Mouse (Mus musculus) embryonic facial prominence, embryonic 15.5 days (tissue): Measurements from ENCODE around the gene Usp47. TPM values are rescaled to one million over a fixed set of nuclear protein-coding genes. Genes with fewer than 3 reads are reported as not detected.

Experiments used
- ATAC-seq: fragments of 200-750 bp; cut with Nextera tagmentation; 2 replicates; pipeline ENCODE4 v1.8.0; 2017; ENCODE audit warnings: low read depth, moderate TSS enrichment; ENCODE audit not compliant: insufficient number of reproducible peaks, low FRiP score, low TSS enrichment
- H3K27ac ChIP-seq: fragments of 300-500 bp; sonication (generic); replicated peaks from 2 replicates; pipeline ENCODE4 v1.5.1; 2015; ENCODE audit warnings: mild to moderate bottlenecking, inconsistent platforms
- H3K27me3 ChIP-seq: fragments of 300-500 bp; sonication (generic); 2 replicates; pipeline ENCODE4 v1.6.1; 2015; ENCODE audit warnings: inconsistent platforms
- H3K36me3 ChIP-seq: fragments of 300-500 bp; sonication (generic); 2 replicates; pipeline ENCODE4 v1.6.1; 2015; ENCODE audit warnings: mild to moderate bottlenecking, inconsistent platforms
- H3K4me1 ChIP-seq: fragments of 300-500 bp; sonication (generic); 2 replicates; pipeline ENCODE4 v1.6.1; 2015; ENCODE audit warnings: inconsistent platforms
- H3K4me2 ChIP-seq: fragments of 300-500 bp; sonication (generic); replicated peaks from 2 replicates; pipeline ENCODE4 v1.6.1; 2015; ENCODE audit warnings: mild to moderate bottlenecking, inconsistent platforms
- H3K4me3 ChIP-seq: fragments of 300-500 bp; sonication (generic); replicated peaks from 2 replicates; pipeline ENCODE4 v1.5.1; 2015; ENCODE audit warnings: mild to moderate bottlenecking, inconsistent platforms
- H3K9ac ChIP-seq: fragments of 300-500 bp; sonication (generic); 2 replicates; pipeline ENCODE4 v1.6.1; 2015; ENCODE audit warnings: inconsistent platforms
- H3K9me3 ChIP-seq: fragments of 300-500 bp; sonication (generic); replicated peaks from 2 replicates; pipeline ENCODE4 v1.6.1; 2016; ENCODE audit warnings: inconsistent platforms
- WGBS: fragments of 180-500 bp; shearing (Covaris S2); methylation state at CpG from one replicate; pipeline ENCODE4 v1.1.7; 2015; 5-methylcytosine and 5-hydroxymethylcytosine counted together
- polyA plus RNA-seq: library from polyadenylated mRNA; unstranded; fragments of >200 nt; fragmentation: Nextera tagmentation; extraction: Ambion mirVana; gene quantifications from 2 replicates; pipeline ENCODE4 v1.2.1, GENCODE M21; 2015

Gene Usp47
- polyA plus RNA-seq, result 60.3 and 62.6 TPM in 2 replicates

- ATAC-seq, result peak; percentile 92
- Histone ChIP-seq H3K9ac (peak within 1 kb of the TSS; percentile 98), H3K27me3 (no peaks in the 10 kb centered on the region), H3K9me3 (no peaks in the 10 kb centered on the region), H3K36me3 (no peaks in the 10 kb centered on the region), H3K27ac (peak within 1 kb of the TSS; percentile 97), H3K4me2 (peak within 1 kb of the TSS; percentile 83), H3K4me3 (peak within 1 kb of the TSS; percentile 80), H3K4me1 (peaks cover 33% of the 10 kb centered on the region)
- under 1% methylated on average over 53 of the region's 54 CpGs for WGBS
Observed at GRCm38 (mm10) chr7:112023150-112023600, at the start of gene Usp47. TSS of gene Usp47 (plus strand) at chr7:112023504.

- no peak for ATAC-seq
- H3K4me2 ChIP-seq, result no peak overlapping the region
- H3K27me3 ChIP-seq, result no peaks in the 10 kb centered on the region
- no peaks in the 10 kb centered on the region for H3K36me3 ChIP-seq
- H3K9me3 ChIP-seq, result no peaks in the 10 kb centered on the region
- H3K4me1 ChIP-seq, result no peaks in the 10 kb centered on the region
- no peak overlapping the region for H3K27ac ChIP-seq
- H3K4me3 ChIP-seq, result no peak overlapping the region
- WGBS, result 35% methylated on average over 2 of the region's 2 CpGs
- no peak overlapping the region for H3K9ac ChIP-seq
Observed at GRCm38 (mm10) chr7:111976401-111976800, 46.9 kb upstream of the Usp47 start.

- 74% methylated on average over 3 of the region's 3 CpGs for WGBS
- no peak overlapping the region for H3K4me2 ChIP-seq
- no peak overlapping the region for H3K9ac ChIP-seq
- H3K4me1 ChIP-seq, result no peaks in the 10 kb centered on the region
- H3K4me3 ChIP-seq, result no peak overlapping the region
- no peaks in the 10 kb centered on the region for H3K27me3 ChIP-seq
- no peak for ATAC-seq
- no peak overlapping the region for H3K27ac ChIP-seq
- H3K9me3 ChIP-seq, result no peaks in the 10 kb centered on the region
- H3K36me3 ChIP-seq, result no peaks in the 10 kb centered on the region
Observed at GRCm38 (mm10) chr7:111977871-111978270, 45.4 kb upstream of the Usp47 start.

GRCm38 (mm10) chr7:111982296-111982695 lies 41.0 kb upstream of the Usp47 start:
- no peak overlapping the region for H3K4me2 ChIP-seq
- H3K4me3 ChIP-seq, result no peak overlapping the region
- ATAC-seq, result no peak
- no peak overlapping the region for H3K9ac ChIP-seq
- H3K27me3 ChIP-seq, result no peaks in the 10 kb centered on the region
- H3K36me3 ChIP-seq, result no peaks in the 10 kb centered on the region
- H3K9me3 ChIP-seq, result no peaks in the 10 kb centered on the region
- no peaks in the 10 kb centered on the region for H3K4me1 ChIP-seq
- 94% methylated on average over 15 of the region's 15 CpGs for WGBS
- no peak overlapping the region for H3K27ac ChIP-seq

GRCm38 (mm10) chr7:111984530-111984929 lies 38.8 kb upstream of the Usp47 start:
- Histone ChIP-seq H3K4me3 (no peak overlapping the region), H3K27me3 (no peaks in the 10 kb centered on the region), H3K4me1 (no peaks in the 10 kb centered on the region), H3K36me3 (no peaks in the 10 kb centered on the region), H3K9ac (no peak overlapping the region), H3K27ac (no peak overlapping the region), H3K9me3 (no peaks in the 10 kb centered on the region), H3K4me2 (no peak overlapping the region)
- no peak for ATAC-seq
- WGBS, result 89% methylated on average over 3 of the region's 3 CpGs

- Histone ChIP-seq H3K4me3 (no peak overlapping the region), H3K9me3 (no peaks in the 10 kb centered on the region), H3K4me1 (no peaks in the 10 kb centered on the region), H3K4me2 (no peak overlapping the region), H3K27me3 (no peaks in the 10 kb centered on the region), H3K9ac (no peak overlapping the region), H3K36me3 (no peaks in the 10 kb centered on the region), H3K27ac (no peak overlapping the region)
- no peak for ATAC-seq
- WGBS, result 71% methylated on average over 4 of the region's 4 CpGs
Observed at GRCm38 (mm10) chr7:111985266-111985665, 38.0 kb upstream of the Usp47 start.

GRCm38 (mm10) chr7:111986906-111987305 lies 36.4 kb upstream of the Usp47 start:
- no peak overlapping the region for H3K9ac ChIP-seq
- no peak overlapping the region for H3K27ac ChIP-seq
- no peak for ATAC-seq
- no peaks in the 10 kb centered on the region for H3K36me3 ChIP-seq
- H3K4me3 ChIP-seq, result no peak overlapping the region
- H3K4me2 ChIP-seq, result no peak overlapping the region
- no peaks in the 10 kb centered on the region for H3K4me1 ChIP-seq
- H3K9me3 ChIP-seq, result no peaks in the 10 kb centered on the region
- H3K27me3 ChIP-seq, result no peaks in the 10 kb centered on the region
- WGBS, result 63% methylated on average over 3 of the region's 3 CpGs

- Histone ChIP-seq H3K4me2 (no peak overlapping the region), H3K4me3 (no peak overlapping the region), H3K9me3 (no peaks in the 10 kb centered on the region), H3K36me3 (no peaks in the 10 kb centered on the region), H3K27me3 (no peaks in the 10 kb centered on the region), H3K9ac (no peak overlapping the region), H3K27ac (no peak overlapping the region), H3K4me1 (no peaks in the 10 kb centered on the region)
- ATAC-seq, result no peak
- WGBS, result 52% methylated on average over 2 of the region's 2 CpGs
Observed at GRCm38 (mm10) chr7:111997441-111997840, 25.9 kb upstream of the Usp47 start.

GRCm38 (mm10) chr7:111998446-111999004 lies 24.8 kb upstream of the Usp47 start:
- Histone ChIP-seq H3K36me3 (no peaks in the 10 kb centered on the region), H3K4me1 (no peaks in the 10 kb centered on the region), H3K9ac (no peak overlapping the region), H3K4me3 (no peak overlapping the region), H3K9me3 (no peaks in the 10 kb centered on the region), H3K4me2 (no peak overlapping the region), H3K27me3 (no peaks in the 10 kb centered on the region), H3K27ac (no peak overlapping the region)
- no peak for ATAC-seq
- 53% methylated on average over 6 of the region's 6 CpGs for WGBS

GRCm38 (mm10) chr7:111999376-111999775 lies 23.9 kb upstream of the Usp47 start:
- no peak overlapping the region for H3K4me3 ChIP-seq
- ATAC-seq, result no peak
- H3K4me2 ChIP-seq, result no peak overlapping the region
- no peak overlapping the region for H3K9ac ChIP-seq
- no peak overlapping the region for H3K27ac ChIP-seq
- no peaks in the 10 kb centered on the region for H3K36me3 ChIP-seq
- H3K9me3 ChIP-seq, result no peaks in the 10 kb centered on the region
- H3K4me1 ChIP-seq, result no peaks in the 10 kb centered on the region
- no peaks in the 10 kb centered on the region for H3K27me3 ChIP-seq

GRCm38 (mm10) chr7:112000166-112000565 lies 23.1 kb upstream of the Usp47 start:
- ATAC-seq, result no peak
- 73% methylated on average over 1 of the region's 1 CpGs for WGBS
- Histone ChIP-seq H3K36me3 (no peaks in the 10 kb centered on the region), H3K27me3 (no peaks in the 10 kb centered on the region), H3K4me1 (no peaks in the 10 kb centered on the region), H3K27ac (no peak overlapping the region), H3K9ac (no peak overlapping the region), H3K4me3 (no peak overlapping the region), H3K4me2 (no peak overlapping the region), H3K9me3 (no peaks in the 10 kb centered on the region)

GRCm38 (mm10) chr7:112010511-112010910 lies 12.8 kb upstream of the Usp47 start:
- no peaks in the 10 kb centered on the region for H3K4me1 ChIP-seq
- H3K36me3 ChIP-seq, result no peaks in the 10 kb centered on the region
- no peak overlapping the region for H3K27ac ChIP-seq
- no peaks in the 10 kb centered on the region for H3K27me3 ChIP-seq
- H3K4me3 ChIP-seq, result no peak overlapping the region
- no peak for ATAC-seq
- no peak overlapping the region for H3K4me2 ChIP-seq
- 71% methylated on average over 2 of the region's 2 CpGs for WGBS
- H3K9ac ChIP-seq, result no peak overlapping the region
- H3K9me3 ChIP-seq, result no peaks in the 10 kb centered on the region
